Mouse (Mus musculus) heart, postnatal 36 days (tissue): ENCODE data around the gene Mtm1. TPM values are rescaled to one million over a fixed set of nuclear protein-coding genes. Genes with fewer than 3 reads are reported as not detected.
A peak's percentile ranks its signal among the peaks of the same experiment; 100 is the strongest.
"Not testable (repeated sequence)": the region's sequence is repeated elsewhere in the genome, so short reads cannot be mapped to it uniquely, and the experiment has no call there.

ENCODE experiments used
- DNase-seq, 2 experiments: peaks; one replicate each; pipeline ENCODE4 v3.0.0; 2021 to 2022
- intact Hi-C: fragments of 180-260 bp; cut with DNase I; formaldehyde crosslinking; loops from one replicate; pipeline ENCODE4 v1.15.1; 2025
- total RNA-seq, 2 experiments: library from RNA; stranded (reverse); gene quantifications; 2 replicates each; pipeline ENCODE4 v1.2.3; 2021

The Mtm1 gene
- total RNA-seq, 2 experiments from 2014 or later, result 20.8 to 21.4 TPM

DNA sequence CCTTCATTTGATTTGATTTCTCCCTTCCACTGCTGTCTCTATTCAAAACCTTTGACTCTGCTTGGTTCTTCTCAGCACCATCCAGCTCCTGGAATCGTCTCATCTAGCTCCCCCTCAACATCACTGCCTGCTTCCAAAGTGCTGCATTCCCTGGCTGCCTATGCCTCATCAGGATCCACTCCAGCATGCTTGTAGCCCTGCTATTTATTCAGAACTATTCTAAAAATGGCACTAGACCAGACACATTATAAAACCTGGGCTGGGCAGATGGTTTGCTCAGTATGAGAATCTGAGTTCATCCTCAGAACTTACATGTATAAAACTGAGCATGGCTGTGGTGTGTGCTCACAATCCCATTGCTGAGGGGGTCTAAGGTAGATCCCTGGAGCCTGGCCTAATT lies 58.4 kb downstream of the Mtm1 start:
- DNase-seq, result no peak
- intact Hi-C loops, result no loop called here

DNA sequence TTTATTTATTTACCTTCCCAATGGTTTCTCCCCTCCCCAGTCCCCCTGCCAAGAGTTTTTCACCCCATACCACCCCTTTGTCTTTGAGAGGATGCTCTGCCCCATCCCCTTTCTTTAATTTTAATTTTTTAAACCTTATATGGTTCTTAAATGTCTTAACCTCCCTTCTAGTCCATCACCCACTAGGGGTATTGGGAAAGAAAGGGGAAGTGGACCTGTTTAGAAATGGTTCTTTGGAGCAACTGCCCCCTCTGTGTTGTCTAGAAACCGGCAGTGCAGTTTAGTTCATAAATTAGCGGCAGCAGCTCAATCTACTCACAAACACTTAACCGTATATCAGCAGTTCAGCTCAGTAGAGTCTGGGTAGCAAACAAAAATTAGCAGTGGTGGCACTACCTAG lies 63.6 kb downstream of the Mtm1 start:
- DNase-seq, result no peak
- intact Hi-C loops, result no loop called here

DNA sequence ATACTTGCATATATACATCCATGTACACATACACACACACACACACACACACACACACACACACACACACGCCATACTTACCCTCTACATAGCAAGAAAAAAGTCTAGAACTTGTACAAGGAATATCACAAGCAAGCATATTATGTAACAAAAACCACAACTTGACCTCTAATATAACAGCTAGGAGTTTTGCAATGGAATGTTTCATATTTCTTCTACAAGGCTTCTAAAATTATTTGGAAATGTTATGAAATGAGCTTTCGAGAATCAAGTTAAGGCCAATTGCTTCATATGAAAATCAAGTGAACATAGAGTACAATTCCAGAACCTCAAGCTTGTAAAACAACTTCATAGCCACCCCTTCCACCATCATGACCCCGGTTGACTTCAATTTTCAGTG lies 74.9 kb downstream of the Mtm1 start:
- DNase-seq, result no peak
- intact Hi-C loops, result no loop called here

DNA sequence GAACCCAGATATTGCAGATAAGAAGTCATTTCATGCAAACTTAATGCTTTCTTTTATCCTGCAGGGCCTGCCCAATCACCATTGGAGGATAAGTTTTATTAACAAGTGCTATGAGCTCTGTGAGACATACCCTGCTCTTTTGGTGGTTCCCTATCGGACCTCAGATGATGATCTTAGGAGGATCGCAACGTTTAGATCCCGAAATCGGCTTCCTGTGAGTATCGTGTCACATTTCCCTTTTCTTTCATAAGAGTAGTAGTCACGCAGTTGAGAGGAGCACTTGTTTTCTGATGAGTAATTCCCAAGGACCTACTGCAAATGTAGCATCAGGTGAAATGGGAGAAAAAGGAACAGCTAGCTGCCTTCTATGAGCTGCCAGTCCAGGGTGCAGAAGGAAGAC lies 76.5 kb downstream of the Mtm1 start:
- no peak for DNase-seq
- intact Hi-C loops, result no loop called here

DNA sequence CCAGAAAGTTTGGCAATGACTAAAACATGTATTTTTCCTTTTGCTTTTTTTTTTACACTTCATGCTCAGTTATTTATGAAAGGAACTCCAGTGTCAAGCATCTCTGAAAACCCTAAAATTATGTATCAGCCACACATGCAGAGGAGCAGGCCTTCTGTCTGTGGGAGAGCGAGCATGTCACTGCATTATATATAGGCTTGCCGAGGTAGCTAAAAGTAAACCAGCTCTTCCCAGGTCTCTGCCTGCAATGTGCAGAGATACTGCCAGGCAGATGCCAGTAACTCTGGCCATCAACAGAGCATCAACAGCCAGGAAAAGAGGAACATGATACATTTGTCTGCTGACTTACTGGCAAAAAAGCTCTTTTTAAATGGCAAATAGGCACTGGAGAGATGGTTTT lies 83.6 kb downstream of the Mtm1 start:
- intact Hi-C loops, result no loop called here
- no peak for DNase-seq

DNA sequence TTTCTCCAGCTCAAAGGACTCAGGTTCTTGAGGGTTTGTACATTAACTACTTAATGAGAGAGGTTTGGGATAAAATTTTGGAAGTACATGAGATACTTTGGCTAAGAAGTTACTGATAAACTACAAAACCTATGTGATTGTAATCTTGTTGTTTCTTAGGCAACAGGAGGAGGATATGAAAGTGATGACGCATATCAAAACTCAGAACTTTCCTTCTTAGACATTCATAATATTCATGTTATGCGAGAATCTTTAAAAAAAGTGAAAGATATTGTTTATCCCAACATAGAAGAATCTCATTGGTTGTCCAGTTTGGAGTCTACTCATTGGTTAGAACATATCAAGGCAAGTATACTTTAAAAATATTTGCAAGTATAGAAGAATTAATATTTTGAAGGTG lies 85.4 kb downstream of the Mtm1 start:
- no peak for DNase-seq
- intact Hi-C loops, result no loop called here

DNA sequence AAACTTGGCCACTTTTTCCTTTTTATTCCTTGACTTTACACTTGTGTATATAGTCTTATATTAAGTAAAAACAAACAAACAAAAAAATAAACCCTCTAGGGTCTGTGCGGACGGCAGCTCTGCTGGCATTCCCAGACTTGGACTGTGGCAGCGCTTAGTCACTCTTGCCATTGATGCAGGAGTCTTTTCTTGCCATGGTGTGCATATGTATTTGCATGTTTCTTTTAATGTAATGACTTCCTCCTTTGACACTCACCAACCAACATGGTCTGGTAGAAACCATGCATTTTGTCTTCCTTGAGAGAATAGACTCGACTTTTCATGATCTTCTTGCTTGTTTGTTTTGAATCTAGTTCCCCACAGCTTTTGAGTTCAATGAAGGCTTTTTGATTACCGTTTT lies 91.6 kb downstream of the Mtm1 start:
- intact Hi-C loops, result no loop called here
- DNase-seq, result no peak

DNA sequence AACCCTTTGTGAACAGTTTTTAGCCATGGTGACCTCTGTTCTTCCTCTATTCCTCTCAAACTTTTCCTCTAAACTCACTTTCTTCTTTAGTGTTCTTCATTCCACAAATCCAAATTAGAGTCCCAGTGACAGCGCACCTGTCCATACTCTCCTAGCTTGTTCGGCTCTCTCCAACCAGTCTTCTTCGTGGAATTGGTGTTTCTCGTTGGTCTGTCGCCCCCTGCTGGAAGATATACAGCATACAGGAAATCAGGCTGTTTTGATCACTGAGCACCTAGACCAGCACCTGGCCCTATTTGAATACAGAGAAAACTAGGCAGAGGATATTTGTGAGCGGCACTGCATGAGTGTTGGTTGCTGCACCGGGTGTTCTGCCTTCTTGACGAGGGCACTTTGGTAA lies 100.7 kb downstream of the Mtm1 start:
- peak; percentile 33 to 46 for DNase-seq

DNA sequence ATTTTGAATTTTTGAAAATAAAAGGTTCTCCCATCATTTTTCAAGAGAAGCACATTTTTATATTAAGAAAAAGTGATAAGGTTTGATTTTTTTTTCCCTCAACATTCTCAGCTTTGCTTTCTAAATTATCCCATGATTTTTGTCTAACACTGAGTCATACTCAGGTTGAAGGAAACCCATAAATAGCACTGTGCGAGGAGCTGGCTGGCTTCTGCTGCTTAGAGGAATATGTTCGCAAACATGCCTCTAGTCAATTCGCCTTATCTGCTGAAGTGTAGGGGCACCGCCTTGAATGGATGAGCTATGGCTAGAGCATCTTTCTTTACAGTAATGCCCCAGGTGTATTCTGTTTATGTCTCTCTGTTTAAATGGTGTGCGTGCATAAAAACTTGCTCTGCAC lies 103.8 kb downstream of the Mtm1 start:
- intact Hi-C loops, result loop anchor here (10.0 kb wide), 1 partner anchor 420 kb away; no protein-coding TSS in a partner anchor
- DNase-seq, result no peak

More for the DNA sequence above, 100.7 kb downstream of the Mtm1 start:
- intact Hi-C loops, result loop anchor here (2.0 to 10.0 kb wide), 2 partner anchors 416 to 728 kb away; no protein-coding TSS in a partner anchor

DNA sequence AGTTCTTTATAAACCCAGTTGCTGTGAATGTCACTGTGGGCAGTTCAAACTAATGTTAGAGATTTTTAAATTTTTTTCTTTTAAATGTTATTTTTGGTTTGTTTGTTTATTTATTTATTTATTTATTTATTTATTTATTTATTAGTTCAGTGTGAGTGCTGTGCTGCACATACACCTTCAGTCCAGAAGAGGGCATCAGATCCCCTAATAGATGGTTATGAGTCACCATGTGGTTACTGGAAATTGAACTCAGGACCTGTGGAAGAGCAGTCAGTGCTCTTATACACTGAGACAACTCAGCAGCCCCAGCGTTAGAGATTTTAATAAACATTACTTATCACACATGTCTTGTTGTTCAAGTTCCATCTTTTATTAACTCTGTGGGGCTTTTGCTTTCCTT lies 141.5 kb downstream of the Mtm1 start:
- intact Hi-C loops, result no loop called here
- no peak for DNase-seq

DNA sequence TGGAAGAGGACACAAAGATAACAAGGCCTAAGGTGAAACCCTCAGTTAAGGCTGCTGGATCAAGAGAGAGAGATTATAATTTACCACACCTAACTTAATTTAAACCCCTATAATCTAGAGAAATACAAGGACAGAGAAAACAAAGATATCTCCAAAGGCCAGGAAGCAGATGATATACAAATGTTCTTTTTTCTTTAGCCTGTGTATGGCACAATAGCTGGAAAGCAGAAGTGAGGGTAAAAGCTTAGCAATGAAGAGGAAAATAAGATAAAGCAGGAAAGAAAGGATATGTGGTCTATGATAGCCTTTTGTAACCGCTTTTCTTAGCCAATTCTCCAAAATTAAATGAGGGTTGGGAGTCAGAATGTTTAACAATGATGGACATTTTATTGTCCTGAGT lies 144.8 kb downstream of the Mtm1 start:
- no peak for DNase-seq
- intact Hi-C loops, result no loop called here

DNA sequence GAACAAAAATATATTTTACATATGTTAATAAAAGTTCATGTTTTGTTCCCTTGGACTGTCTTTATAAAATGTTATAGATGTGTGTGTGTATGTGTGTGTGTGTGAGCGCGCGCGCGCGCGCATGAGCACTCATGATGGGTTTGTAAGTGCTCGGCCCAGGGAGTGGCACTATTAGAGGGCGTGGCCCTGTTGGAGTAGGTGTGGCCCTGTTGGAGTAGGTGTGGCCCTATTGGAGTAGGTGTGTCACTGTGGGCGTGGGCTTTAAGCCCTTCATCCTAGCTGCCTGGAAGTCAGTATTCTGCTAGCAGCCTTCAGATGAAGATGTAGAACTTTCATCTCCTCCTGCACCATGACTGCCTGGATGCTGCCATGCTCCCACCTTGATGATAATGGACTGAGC lies 151.2 kb downstream of the Mtm1 start:
- intact Hi-C loops, result loop anchor here (5.0 to 10.0 kb wide), 3 partner anchors 147 to 887 kb away; partner anchors contain the start of genes Mamld1, Mtm1 and Tmem185a
- not testable (repeated sequence) for DNase-seq

DNA sequence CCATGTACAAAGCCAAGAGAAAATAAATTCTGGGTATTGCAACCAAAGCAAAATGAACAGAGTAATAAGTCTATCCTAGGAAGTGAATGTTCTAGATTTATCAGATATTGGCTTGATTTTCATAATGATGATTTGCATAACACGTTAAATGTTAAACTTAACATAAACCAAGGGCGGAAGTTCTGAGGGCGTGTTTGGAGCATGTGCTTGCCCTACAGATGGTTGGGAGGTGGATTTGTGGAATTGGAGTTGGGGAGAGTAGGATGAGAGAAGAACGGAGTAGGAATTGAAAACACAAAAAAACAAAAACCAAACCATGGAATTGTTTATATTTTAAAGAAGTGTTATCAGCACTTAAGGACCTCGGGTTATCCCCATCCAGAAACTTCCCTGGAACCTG lies 153.5 kb downstream of the Mtm1 start:
- intact Hi-C loops, result loop anchor here (5.0 to 10.0 kb wide), 3 partner anchors 149 to 889 kb away; partner anchors contain the start of genes Mamld1, Mtm1 and Tmem185a
- no peak for DNase-seq

DNA sequence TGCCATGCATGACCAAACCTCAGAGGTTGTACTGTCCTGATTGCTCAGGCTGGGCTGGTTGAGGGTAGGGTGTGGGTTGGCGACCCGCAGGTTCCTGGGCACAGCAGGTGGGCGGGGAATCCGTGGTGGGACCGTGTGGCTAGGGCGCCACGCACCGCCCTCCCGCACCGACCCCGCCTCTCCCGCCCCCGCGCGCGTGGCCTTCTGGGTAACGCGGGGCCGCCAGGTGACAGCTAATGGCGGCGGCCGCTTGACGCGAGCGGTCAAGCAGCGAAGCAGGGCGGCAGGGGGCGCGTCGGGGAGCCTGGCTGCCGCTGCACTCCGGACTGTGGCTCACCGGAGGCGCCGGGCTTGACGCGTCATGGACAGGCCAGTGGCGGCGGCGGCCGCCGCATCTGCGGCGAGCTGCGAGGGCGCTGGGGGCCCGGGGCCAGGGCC lies 154.0 kb downstream of the Mtm1 start, which contains the start of gene Mtmr1:
TSS of gene Mtmr1 (plus strand) at position 207 of the 438 bp plus-strand sequence.
- peak; percentile 81 to 82 for DNase-seq
- intact Hi-C loops, result loop anchor here (5.0 to 10.0 kb wide), 3 partner anchors 150 to 890 kb away; partner anchors contain the start of genes Mamld1, Mtm1 and Tmem185a

DNA sequence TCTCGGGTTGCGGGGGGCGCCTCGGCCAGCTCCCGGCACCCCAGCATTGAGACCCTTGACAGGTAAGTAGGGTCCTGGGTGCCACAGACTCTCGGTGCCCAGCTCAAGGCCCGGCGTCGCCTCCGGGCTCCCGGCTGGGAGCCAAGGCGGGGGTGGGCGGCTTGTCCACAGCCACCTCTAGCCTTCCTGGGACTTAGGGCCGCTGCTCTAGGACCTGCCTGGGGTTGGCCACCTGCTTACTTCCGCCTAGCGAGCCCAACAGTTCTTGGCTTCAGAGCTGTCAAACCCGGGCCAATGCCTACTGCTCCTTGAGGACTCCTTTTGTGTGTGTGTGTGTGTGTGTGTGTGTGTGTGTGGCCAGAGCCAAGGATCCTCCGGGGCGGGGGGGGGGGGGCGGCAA lies 154.4 kb downstream of the Mtm1 start:
- intact Hi-C loops, result loop anchor here (10.0 kb wide), 2 partner anchors 150 to 890 kb away; partner anchors contain the start of genes Mtm1 and Tmem185a
- peak in 1 of 2 experiments; percentile 47 for DNase-seq

Other genes with a start within 250 kb of the Mtm1 start
- 1 to 10 TPM; 6.3 to 7.2 TPM for gene Mamld1, start 160.5 kb upstream of the Mtm1 start, total RNA-seq
- gene Mtmr1, start 154.0 kb downstream of the Mtm1 start, total RNA-seq, result 10 to 100 TPM; 27.7 to 29.5 TPM